18 mouse cellular contexts compared by ENCODE assay signal in genomic region chr5:150016861-150017260, GRCm38 (mm10). TPM values are rescaled to one million over a fixed set of nuclear protein-coding genes. Genes with fewer than 3 reads are reported as not detected.
A peak's percentile ranks its signal among the peaks of the same experiment; 100 is the strongest.
DNase-seq lines count a peak whose midpoint lies in the region; ATAC-seq lines count a peak whose summit lies in the region.
"Had no signal": no experiment of that assay in that cellular context is flagged by ENCODE, and none has a peak within 500 bp of the region (broad histone marks: within the 10 kb centered on the region; RNA-seq: fewer than 3 reads in every experiment).

No protein-coding gene starts in this region.

- intact Hi-C loops in heart, postnatal 14 days (cut with DNase I), result no loop called here

- H3K27ac ChIP-seq in heart, embryonic 10.5 days, result no peak overlapping the region
- H3K27ac ChIP-seq in heart, embryonic 11.5 days (ENCODE audit: low read depth, low read length), result no peak overlapping the region
- no peak overlapping the region for H3K27ac ChIP-seq in neural tube, embryonic 15.5 days (replicated peaks)
- H3K27ac ChIP-seq: heart, embryonic 13.5 days; hindbrain, embryonic 12.5 days; limb, embryonic 12.5 days; liver, embryonic 14.5 days had no signal

- H3K27me3 ChIP-seq in heart, embryonic 10.5 days (ENCODE audit: insufficient read depth, poor library complexity, severe bottlenecking), result no peaks in the 10 kb centered on the region
- H3K27me3 ChIP-seq in heart, embryonic 11.5 days (ENCODE audit: control insufficient read depth, insufficient read depth, low read length), result no peaks in the 10 kb centered on the region
- H3K27me3 ChIP-seq in neural tube, embryonic 15.5 days (replicated peaks), result no peaks in the 10 kb centered on the region
- H3K27me3 ChIP-seq: heart, embryonic 13.5 days; hindbrain, embryonic 12.5 days had no signal

- H3K4me1 ChIP-seq in heart, embryonic 10.5 days, result no peaks in the 10 kb centered on the region
- H3K4me1 ChIP-seq in heart, embryonic 11.5 days (ENCODE audit: control insufficient read depth, insufficient read depth, low read length), result no peaks in the 10 kb centered on the region
- H3K4me1 ChIP-seq in neural tube, embryonic 15.5 days, result peaks cover 11% of the 10 kb centered on the region; the same call in 1 of the 2 replicates
- H3K4me1 ChIP-seq: heart, embryonic 13.5 days had no signal

- H3K36me3 ChIP-seq in heart, embryonic 10.5 days, result no peaks in the 10 kb centered on the region
- no peaks in the 10 kb centered on the region for H3K36me3 ChIP-seq in heart, embryonic 11.5 days (ENCODE audit: control insufficient read depth, insufficient read depth, low read length)
- no peaks in the 10 kb centered on the region for H3K36me3 ChIP-seq in neural tube, embryonic 15.5 days
- H3K36me3 ChIP-seq: heart, embryonic 13.5 days; hindbrain, embryonic 12.5 days; limb, embryonic 12.5 days had no signal

- no peak overlapping the region for H3K9ac ChIP-seq in heart, embryonic 11.5 days (ENCODE audit: low read depth, low read length)
- no peak overlapping the region for H3K9ac ChIP-seq in neural tube, embryonic 15.5 days (replicated peaks)
- H3K9ac ChIP-seq: heart, embryonic 13.5 days; hindbrain, embryonic 12.5 days; limb, embryonic 12.5 days; liver, embryonic 14.5 days had no signal

- no peak for ATAC-seq in heart, embryonic 11.5 days (replicated peaks; ENCODE audit: insufficient number of reproducible peaks, low FRiP score, low TSS enrichment)
- no peak for ATAC-seq in neural tube, embryonic 15.5 days (ENCODE audit: low FRiP score)
- ATAC-seq: forebrain, embryonic 16.5 days; lung, postnatal 0 days had no signal

- WGBS in heart, embryonic 10.5 days, result 50% methylated on average over 10 of the region's 10 CpGs
- WGBS in heart, embryonic 11.5 days (ENCODE audit: insufficient replicate concordance), result 48% methylated on average over 10 of the region's 10 CpGs
- 32% methylated on average over 10 of the region's 10 CpGs for WGBS in neural tube, embryonic 15.5 days

- no peak overlapping the region for H3K4me2 ChIP-seq in heart, embryonic 11.5 days
- H3K4me2 ChIP-seq in neural tube, embryonic 15.5 days, result no peak overlapping the region
- H3K4me2 ChIP-seq: heart, embryonic 13.5 days; hindbrain, embryonic 12.5 days; limb, embryonic 12.5 days had no signal

- DNase-seq in heart, embryonic 10.5 days (ENCODE audit: low spot score), result peak; percentile 51
- peak; percentile 62 for DNase-seq in neural tube, embryonic 10.5 days (ENCODE audit: extremely low spot score, low spot score)
- DNase-seq in kidney, postnatal 10 days, result peak; percentile 66
- peak; percentile 22 for DNase-seq in retina, postnatal 1 day
- no peak for DNase-seq in frontal cortex, postnatal 14 days (ENCODE audit: low spot score in 2 of 2)
- DNase-seq in heart, postnatal 14 days, result no peak
- DNase-seq: cerebellum, postnatal 14 days; gastrocnemius, postnatal 25 days; thymus, adult 18-20 months had no signal

- no peaks in the 10 kb centered on the region for H3K9me3 ChIP-seq in heart, embryonic 10.5 days
- no peaks in the 10 kb centered on the region for H3K9me3 ChIP-seq in heart, embryonic 11.5 days (replicated peaks; ENCODE audit: control insufficient read depth, low read length)
- no peaks in the 10 kb centered on the region for H3K9me3 ChIP-seq in neural tube, embryonic 15.5 days (replicated peaks)
- H3K9me3 ChIP-seq: heart, embryonic 13.5 days had no signal

- no peak overlapping the region for H3K4me3 ChIP-seq in heart, embryonic 10.5 days
- no peak overlapping the region for H3K4me3 ChIP-seq in heart, embryonic 11.5 days (ENCODE audit: low read depth, low read length)
- no peak overlapping the region for H3K4me3 ChIP-seq in neural tube, embryonic 15.5 days (replicated peaks)
- H3K4me3 ChIP-seq: heart, embryonic 13.5 days; hindbrain, embryonic 12.5 days; limb, embryonic 12.5 days had no signal

RNA-seq across cellular contexts. Expression of gene Rxfp2, which starts 1.6 kb away (rescaled TPM):
- polyA plus RNA-seq in heart, embryonic 10.5 days (2016; fragmentation: Nextera tagmentation; extraction: Ambion mirVana), result 0.36 and 0.59 TPM in 2 replicates
- 0.37 and 0.62 TPM in 2 replicates for polyA plus RNA-seq in heart, embryonic 11.5 days (2014; fragmentation: Nextera tagmentation; extraction: Ambion mirVana)
- 0.69 and 0.84 TPM in 2 replicates for polyA plus RNA-seq in neural tube, embryonic 15.5 days (2015; fragmentation: Nextera tagmentation; extraction: Ambion mirVana)
- total RNA-seq in heart, postnatal 14 days (2021), result not detected
- total RNA-seq: gastrocnemius, postnatal 25 days; megakaryocyte, adult 5-6 weeks had no signal
- polyA plus RNA-seq: liver, embryonic 14.5 days had no signal

Comparison
In these comparisons a context has a peak if more than half of its experiments do, and no peak if none do; other contexts are left out.
1. DNase-seq: peak in heart, embryonic 10.5 days (single experiment), neural tube, embryonic 10.5 days (single experiment), kidney, postnatal 10 days (single experiment) and retina, postnatal 1 day (single experiment); none in frontal cortex, postnatal 14 days (0 of 2) and heart, postnatal 14 days (0 of 2).